Mouse (Mus musculus) hindbrain, embryonic 15.5 days (tissue): ENCODE measurements at regions not wholly inside any gene's neighbourhood (a gene's known extent, or its start where the extent isn't known, plus 50 kb on each side); places are given as distances from the start of the nearest gene placed in this dataset.

Experiments used
- ATAC-seq: fragments of 200-750 bp; cut with Nextera tagmentation; 2 replicates; pipeline ENCODE4 v1.8.0; 2017; ENCODE audit warnings: low read depth, moderate number of reproducible peaks, moderate TSS enrichment; ENCODE audit not compliant: low FRiP score
- H3K27ac ChIP-seq: fragments of 300-500 bp; sonication (generic); replicated peaks from 2 replicates; pipeline ENCODE4 v1.5.1; 2015; ENCODE audit warnings: mild to moderate bottlenecking, inconsistent platforms
- H3K27me3 ChIP-seq: fragments of 300-500 bp; sonication (generic); 2 replicates; pipeline ENCODE4 v1.6.1; 2015; ENCODE audit warnings: control low read depth, inconsistent platforms
- H3K36me3 ChIP-seq: fragments of 300-500 bp; sonication (generic); 2 replicates; pipeline ENCODE4 v1.6.1; 2015; ENCODE audit warnings: control low read depth, inconsistent platforms
- H3K4me1 ChIP-seq: fragments of 300-500 bp; sonication (generic); replicated peaks from 2 replicates; pipeline ENCODE4 v1.6.1; 2015; ENCODE audit warnings: control low read depth, inconsistent platforms
- H3K4me2 ChIP-seq: fragments of 300-500 bp; sonication (generic); 2 replicates; pipeline ENCODE4 v1.6.1; 2015; ENCODE audit warnings: moderate library complexity, mild to moderate bottlenecking, inconsistent platforms
- H3K4me3 ChIP-seq: fragments of 300-500 bp; sonication (generic); 2 replicates; pipeline ENCODE4 v1.5.1; 2015; ENCODE audit warnings: mild to moderate bottlenecking, inconsistent platforms
- H3K9ac ChIP-seq: fragments of 300-500 bp; sonication (generic); 2 replicates; pipeline ENCODE4 v1.6.1; 2015; ENCODE audit warnings: inconsistent platforms
- H3K9me3 ChIP-seq: fragments of 300-500 bp; sonication (generic); 2 replicates; pipeline ENCODE4 v1.6.1; 2016; ENCODE audit warnings: control low read depth, inconsistent platforms
- WGBS: fragments of 180-500 bp; shearing (Covaris S2); methylation state at CpG from one replicate; pipeline ENCODE4 v1.1.7; 2015; 5-methylcytosine and 5-hydroxymethylcytosine counted together

GRCm38 (mm10) chr10:17368636-17369035 is 354.4 kb upstream of the Cited2 start:
- Histone ChIP-seq H3K36me3 (no peaks in the 10 kb centered on the region), H3K9me3 (no peaks in the 10 kb centered on the region), H3K27ac (no peak overlapping the region), H3K4me2 (no peak overlapping the region), H3K4me3 (no peak overlapping the region), H3K27me3 (no peaks in the 10 kb centered on the region), H3K4me1 (peaks cover 7% of the 10 kb centered on the region), H3K9ac (no peak overlapping the region)
- ATAC-seq = no peak
- 84% methylated on average over 1 of the region's 1 CpGs for WGBS

- no peak for ATAC-seq
- Histone ChIP-seq H3K9me3 (no peaks in the 10 kb centered on the region), H3K4me1 (no peaks in the 10 kb centered on the region), H3K4me3 (no peak overlapping the region), H3K4me2 (no peak overlapping the region), H3K36me3 (no peaks in the 10 kb centered on the region), H3K9ac (no peak overlapping the region), H3K27me3 (no peaks in the 10 kb centered on the region), H3K27ac (no peak overlapping the region)
- 70% methylated on average over 2 of the region's 2 CpGs for WGBS
Observed at GRCm38 (mm10) chr10:17372905-17373304, 350.1 kb upstream of the Cited2 start.

- Histone ChIP-seq H3K4me1 (no peaks in the 10 kb centered on the region), H3K4me2 (no peak overlapping the region), H3K9ac (no peak overlapping the region), H3K9me3 (no peaks in the 10 kb centered on the region), H3K4me3 (no peak overlapping the region), H3K27ac (no peak overlapping the region), H3K27me3 (no peaks in the 10 kb centered on the region), H3K36me3 (no peaks in the 10 kb centered on the region)
- no peak for ATAC-seq
- WGBS = 31% methylated on average over 2 of the region's 2 CpGs
Observed at GRCm38 (mm10) chr10:17374047-17374446, 349.0 kb upstream of the Cited2 start.

- ATAC-seq = no peak
- no peaks in the 10 kb centered on the region for H3K27me3 ChIP-seq
- WGBS = 89% methylated on average over 6 of the region's 6 CpGs
Observed at GRCm38 (mm10) chr10:17382990-17383389, 340.0 kb upstream of the Cited2 start.

GRCm38 (mm10) chr10:17385181-17385580 is 337.8 kb upstream of the Cited2 start:
- ATAC-seq = no peak
- Histone ChIP-seq H3K27ac (no peak overlapping the region), H3K27me3 (no peaks in the 10 kb centered on the region), H3K9ac (no peak overlapping the region), H3K4me1 (no peaks in the 10 kb centered on the region), H3K4me2 (no peak overlapping the region), H3K4me3 (no peak overlapping the region), H3K9me3 (no peaks in the 10 kb centered on the region), H3K36me3 (no peaks in the 10 kb centered on the region)
- 60% methylated on average over 1 of the region's 1 CpGs for WGBS

More at GRCm38 (mm10) chr10:17382990-17383389, 340.0 kb upstream of the Cited2 start:
- Histone ChIP-seq H3K9ac (no peak overlapping the region), H3K36me3 (no peaks in the 10 kb centered on the region), H3K4me2 (no peak overlapping the region), H3K4me1 (no peaks in the 10 kb centered on the region), H3K9me3 (no peaks in the 10 kb centered on the region), H3K27ac (no peak overlapping the region), H3K4me3 (no peak overlapping the region)

GRCm38 (mm10) chr10:17387296-17387695 is 335.7 kb upstream of the Cited2 start:
- ATAC-seq = no peak
- no peaks in the 10 kb centered on the region for H3K36me3 ChIP-seq
- WGBS = 83% methylated on average over 4 of the region's 4 CpGs

GRCm38 (mm10) chr10:17395495-17396224 is 327.4 kb upstream of the Cited2 start:
- H3K36me3 ChIP-seq = no peaks in the 10 kb centered on the region
- ATAC-seq = no peak
- no peak overlapping the region for H3K27ac ChIP-seq
- H3K9ac ChIP-seq = no peak overlapping the region
- no peak overlapping the region for H3K4me2 ChIP-seq
- no peaks in the 10 kb centered on the region for H3K9me3 ChIP-seq
- 69% methylated on average over 8 of the region's 8 CpGs for WGBS
- H3K27me3 ChIP-seq = no peaks in the 10 kb centered on the region
- H3K4me3 ChIP-seq = no peak overlapping the region
- peaks cover 3% of the 10 kb centered on the region; the same call in 1 of the 2 replicates for H3K4me1 ChIP-seq

More at GRCm38 (mm10) chr10:17387296-17387695, 335.7 kb upstream of the Cited2 start:
- Histone ChIP-seq H3K4me2 (no peak overlapping the region), H3K27ac (no peak overlapping the region), H3K4me1 (no peaks in the 10 kb centered on the region), H3K27me3 (no peaks in the 10 kb centered on the region), H3K4me3 (no peak overlapping the region), H3K9ac (no peak overlapping the region), H3K9me3 (no peaks in the 10 kb centered on the region)

GRCm38 (mm10) chr10:17403899-17404298 is 319.1 kb upstream of the Cited2 start:
- H3K9me3 ChIP-seq = no peaks in the 10 kb centered on the region
- no peaks in the 10 kb centered on the region for H3K4me1 ChIP-seq
- H3K9ac ChIP-seq = no peak overlapping the region
- no peak overlapping the region for H3K4me2 ChIP-seq
- no peak overlapping the region for H3K27ac ChIP-seq
- no peak for ATAC-seq
- H3K27me3 ChIP-seq = no peaks in the 10 kb centered on the region
- H3K36me3 ChIP-seq = no peaks in the 10 kb centered on the region
- no peak overlapping the region for H3K4me3 ChIP-seq

GRCm38 (mm10) chr10:17407854-17408606 is 315.0 kb upstream of the Cited2 start:
- Histone ChIP-seq H3K4me2 (no peak overlapping the region), H3K4me3 (no peak overlapping the region), H3K27ac (no peak overlapping the region), H3K36me3 (no peaks in the 10 kb centered on the region), H3K9me3 (no peaks in the 10 kb centered on the region), H3K4me1 (no peaks in the 10 kb centered on the region), H3K27me3 (no peaks in the 10 kb centered on the region), H3K9ac (no peak overlapping the region)
- ATAC-seq = no peak
- 68% methylated on average over 2 of the region's 2 CpGs for WGBS

GRCm38 (mm10) chr10:17408781-17409180 is 314.2 kb upstream of the Cited2 start:
- no peaks in the 10 kb centered on the region for H3K36me3 ChIP-seq
- no peak for ATAC-seq
- H3K4me3 ChIP-seq = no peak overlapping the region
- no peaks in the 10 kb centered on the region for H3K4me1 ChIP-seq
- H3K9ac ChIP-seq = no peak overlapping the region
- H3K27ac ChIP-seq = no peak overlapping the region
- WGBS = 84% methylated on average over 1 of the region's 1 CpGs
- H3K27me3 ChIP-seq = no peaks in the 10 kb centered on the region
- H3K4me2 ChIP-seq = no peak overlapping the region
- H3K9me3 ChIP-seq = no peaks in the 10 kb centered on the region

GRCm38 (mm10) chr10:17411300-17411987 is 311.6 kb upstream of the Cited2 start:
- ATAC-seq = no peak
- no peaks in the 10 kb centered on the region for H3K4me1 ChIP-seq
- no peak overlapping the region for H3K9ac ChIP-seq
- no peaks in the 10 kb centered on the region for H3K27me3 ChIP-seq
- no peaks in the 10 kb centered on the region for H3K9me3 ChIP-seq
- H3K4me3 ChIP-seq = no peak overlapping the region
- no peaks in the 10 kb centered on the region for H3K36me3 ChIP-seq
- 38% methylated on average over 4 of the region's 4 CpGs for WGBS
- no peak overlapping the region for H3K27ac ChIP-seq
- H3K4me2 ChIP-seq = no peak overlapping the region

GRCm38 (mm10) chr10:17415112-17415511 is 307.9 kb upstream of the Cited2 start:
- no peak overlapping the region for H3K27ac ChIP-seq
- no peak overlapping the region for H3K9ac ChIP-seq
- H3K36me3 ChIP-seq = no peaks in the 10 kb centered on the region
- no peaks in the 10 kb centered on the region for H3K4me1 ChIP-seq
- no peak for ATAC-seq
- H3K9me3 ChIP-seq = no peaks in the 10 kb centered on the region
- H3K4me2 ChIP-seq = no peak overlapping the region
- H3K27me3 ChIP-seq = no peaks in the 10 kb centered on the region
- H3K4me3 ChIP-seq = no peak overlapping the region
- WGBS = 92% methylated on average over 3 of the region's 3 CpGs
